Mouse (Mus musculus): ENCODE data around the gene Car5a. TPM values are rescaled to one million over a fixed set of nuclear protein-coding genes. Genes with fewer than 3 reads are reported as not detected.

Gene Car5a
- total and polyA plus RNA-seq, 2 experiments, result 92.0 to 203 TPM

- H3K27me3 ChIP-seq (ENCODE audit: control insufficient read depth, insufficient read depth, low read length), result no peaks in the 10 kb centered on the region
- 66% methylated on average over 9 of the region's 9 CpGs for WGBS
- H3K9ac ChIP-seq (ENCODE audit: low read depth, low read length), result no peak overlapping the region
- H3K4me1 ChIP-seq (ENCODE audit: control insufficient read depth, insufficient read depth, low read length), result peaks cover 19% of the 10 kb centered on the region
- DNase-seq (ENCODE audit: extremely low read depth, low read depth, low spot score), result no peak
- H3K27ac ChIP-seq (replicated peaks; ENCODE audit: insufficient read depth, low read depth, low read length), result peak overlapping the region; percentile 51
- no peaks in the 10 kb centered on the region for H3K36me3 ChIP-seq (ENCODE audit: control insufficient read depth, insufficient read depth, low read length)
- no peak for TF ChIP-seq CTCF (IDR thresholded peaks at IDR 0.05; ENCODE audit: low read depth, low read length)
- no peak for TF ChIP-seq POLR2A (IDR thresholded peaks at IDR 0.05; ENCODE audit: extremely low read depth, insufficient read depth, low read length)
- no peaks in the 10 kb centered on the region for H3K79me2 ChIP-seq (ENCODE audit: control insufficient read depth, insufficient read depth, low read length)
- H3K4me3 ChIP-seq (ENCODE audit: insufficient read depth, low read depth, low read length), result no peak overlapping the region
Measured at GRCm38 (mm10) chr8:121897205-121897604, 47.5 kb downstream of the Car5a start.

- Histone ChIP-seq H3K27me3 (ENCODE audit: control insufficient read depth, insufficient read depth, low read length) (no peaks in the 10 kb centered on the region), H3K36me3 (ENCODE audit: control insufficient read depth, insufficient read depth, low read length) (no peaks in the 10 kb centered on the region), H3K27ac (replicated peaks; ENCODE audit: insufficient read depth, low read depth, low read length) (peak overlapping the region; percentile 68), H3K79me2 (ENCODE audit: control insufficient read depth, insufficient read depth, low read length) (no peaks in the 10 kb centered on the region), H3K4me3 (ENCODE audit: insufficient read depth, low read depth, low read length) (peak overlapping the region; percentile 37), H3K4me1 (ENCODE audit: control insufficient read depth, insufficient read depth, low read length) (peaks cover 19% of the 10 kb centered on the region), H3K9ac (ENCODE audit: low read depth, low read length) (peak overlapping the region; percentile 26)
- TF ChIP-seq POLR2A (IDR thresholded peaks at IDR 0.05; ENCODE audit: extremely low read depth, insufficient read depth, low read length) (no peak), CTCF (IDR thresholded peaks at IDR 0.05; ENCODE audit: low read depth, low read length) (no peak)
- 21% methylated on average over 12 of the region's 12 CpGs for WGBS
- peak; percentile 93 for DNase-seq (ENCODE audit: extremely low read depth, low read depth, low spot score)
Measured at GRCm38 (mm10) chr8:121896476-121897145, 48.1 kb downstream of the Car5a start.

- no peak for TF ChIP-seq POLR2A (IDR thresholded peaks at IDR 0.05; ENCODE audit: extremely low read depth, insufficient read depth, low read length)
- no peak for TF ChIP-seq CTCF (IDR thresholded peaks at IDR 0.05; ENCODE audit: low read depth, low read length)
- H3K36me3 ChIP-seq (ENCODE audit: control insufficient read depth, insufficient read depth, low read length), result no peaks in the 10 kb centered on the region
- peak overlapping the region; percentile 68 for H3K27ac ChIP-seq (replicated peaks; ENCODE audit: insufficient read depth, low read depth, low read length)
- H3K4me1 ChIP-seq (ENCODE audit: control insufficient read depth, insufficient read depth, low read length), result peaks cover 19% of the 10 kb centered on the region
- DNase-seq (ENCODE audit: extremely low read depth, low read depth, low spot score), result peak; percentile 79
- no peaks in the 10 kb centered on the region for H3K79me2 ChIP-seq (ENCODE audit: control insufficient read depth, insufficient read depth, low read length)
- WGBS, result 41% methylated on average over 7 of the region's 7 CpGs
- no peaks in the 10 kb centered on the region for H3K27me3 ChIP-seq (ENCODE audit: control insufficient read depth, insufficient read depth, low read length)
- H3K4me3 ChIP-seq (ENCODE audit: insufficient read depth, low read depth, low read length), result no peak overlapping the region
- peak overlapping the region; percentile 26; the same call in 1 of the 2 replicates for H3K9ac ChIP-seq (ENCODE audit: low read depth, low read length)
Measured at GRCm38 (mm10) chr8:121895910-121896309, 48.8 kb downstream of the Car5a start.

DNA sequence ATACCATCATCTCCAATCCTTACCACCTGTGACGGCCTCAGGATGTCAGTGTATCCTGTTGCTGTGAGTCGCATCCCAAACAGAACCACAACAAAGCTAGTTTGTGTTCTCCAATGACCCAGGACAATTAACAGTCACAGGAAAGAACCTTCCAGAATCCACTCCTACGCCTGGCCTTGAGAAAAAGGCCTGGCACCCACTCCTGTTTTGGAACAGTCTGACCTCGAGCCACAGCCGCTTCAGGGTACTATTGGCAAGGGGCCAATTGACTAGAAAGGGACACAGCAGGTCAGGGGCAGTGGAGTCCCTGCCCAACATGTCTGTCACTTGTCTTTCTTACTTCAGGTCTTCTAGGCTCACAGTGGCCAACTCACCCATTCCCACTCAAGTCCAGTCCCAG lies 51.8 kb downstream of the Car5a start:
- H3K79me2 ChIP-seq (ENCODE audit: control insufficient read depth, insufficient read depth, low read length), result no peaks in the 10 kb centered on the region
- WGBS, result 63% methylated on average over 5 of the region's 5 CpGs
- no peak overlapping the region for H3K27ac ChIP-seq (replicated peaks; ENCODE audit: insufficient read depth, low read depth, low read length)
- no peaks in the 10 kb centered on the region for H3K36me3 ChIP-seq (ENCODE audit: control insufficient read depth, insufficient read depth, low read length)
- H3K27me3 ChIP-seq (ENCODE audit: control insufficient read depth, insufficient read depth, low read length), result no peaks in the 10 kb centered on the region
- no peak for DNase-seq (ENCODE audit: extremely low read depth, low read depth, low spot score)
- no peak overlapping the region for H3K4me3 ChIP-seq (ENCODE audit: insufficient read depth, low read depth, low read length)
- H3K9ac ChIP-seq (ENCODE audit: low read depth, low read length), result no peak overlapping the region
- peaks cover 9% of the 10 kb centered on the region for H3K4me1 ChIP-seq (ENCODE audit: control insufficient read depth, insufficient read depth, low read length)
- TF ChIP-seq CTCF (IDR thresholded peaks at IDR 0.05; ENCODE audit: low read depth, low read length), result no peak
- TF ChIP-seq POLR2A (IDR thresholded peaks at IDR 0.05; ENCODE audit: extremely low read depth, insufficient read depth, low read length), result no peak

GRCm38 (mm10) chr8:121889810-121890785 lies 54.6 kb downstream of the Car5a start:
- H3K79me2 ChIP-seq (ENCODE audit: control insufficient read depth, insufficient read depth, low read length), result no peaks in the 10 kb centered on the region
- DNase-seq (ENCODE audit: extremely low read depth, low read depth, low spot score), result no peak
- no peak overlapping the region for H3K4me3 ChIP-seq (ENCODE audit: insufficient read depth, low read depth, low read length)
- no peak overlapping the region for H3K27ac ChIP-seq (replicated peaks; ENCODE audit: insufficient read depth, low read depth, low read length)
- TF ChIP-seq CTCF (IDR thresholded peaks at IDR 0.05; ENCODE audit: low read depth, low read length) (no peak), POLR2A (IDR thresholded peaks at IDR 0.05; ENCODE audit: extremely low read depth, insufficient read depth, low read length) (no peak)
- no peaks in the 10 kb centered on the region; the same call in 1 of the 2 replicates for H3K36me3 ChIP-seq (ENCODE audit: control insufficient read depth, insufficient read depth, low read length)
- no peaks in the 10 kb centered on the region for H3K27me3 ChIP-seq (ENCODE audit: control insufficient read depth, insufficient read depth, low read length)
- WGBS, result 83% methylated on average over 15 of the region's 15 CpGs
- no peaks in the 10 kb centered on the region for H3K4me1 ChIP-seq (ENCODE audit: control insufficient read depth, insufficient read depth, low read length)
- no peak overlapping the region for H3K9ac ChIP-seq (ENCODE audit: low read depth, low read length)

Data from liver, adult 2 months (tissue).